Mouse (Mus musculus) lung, postnatal 10 days (tissue): ENCODE results near the gene Zdhhc17.
A peak's percentile ranks its signal among the peaks of the same experiment; 100 is the strongest.

Experiments
- DNase-seq: peaks from one replicate; pipeline ENCODE4 v3.0.0; 2021

Zdhhc17 gene

DNA sequence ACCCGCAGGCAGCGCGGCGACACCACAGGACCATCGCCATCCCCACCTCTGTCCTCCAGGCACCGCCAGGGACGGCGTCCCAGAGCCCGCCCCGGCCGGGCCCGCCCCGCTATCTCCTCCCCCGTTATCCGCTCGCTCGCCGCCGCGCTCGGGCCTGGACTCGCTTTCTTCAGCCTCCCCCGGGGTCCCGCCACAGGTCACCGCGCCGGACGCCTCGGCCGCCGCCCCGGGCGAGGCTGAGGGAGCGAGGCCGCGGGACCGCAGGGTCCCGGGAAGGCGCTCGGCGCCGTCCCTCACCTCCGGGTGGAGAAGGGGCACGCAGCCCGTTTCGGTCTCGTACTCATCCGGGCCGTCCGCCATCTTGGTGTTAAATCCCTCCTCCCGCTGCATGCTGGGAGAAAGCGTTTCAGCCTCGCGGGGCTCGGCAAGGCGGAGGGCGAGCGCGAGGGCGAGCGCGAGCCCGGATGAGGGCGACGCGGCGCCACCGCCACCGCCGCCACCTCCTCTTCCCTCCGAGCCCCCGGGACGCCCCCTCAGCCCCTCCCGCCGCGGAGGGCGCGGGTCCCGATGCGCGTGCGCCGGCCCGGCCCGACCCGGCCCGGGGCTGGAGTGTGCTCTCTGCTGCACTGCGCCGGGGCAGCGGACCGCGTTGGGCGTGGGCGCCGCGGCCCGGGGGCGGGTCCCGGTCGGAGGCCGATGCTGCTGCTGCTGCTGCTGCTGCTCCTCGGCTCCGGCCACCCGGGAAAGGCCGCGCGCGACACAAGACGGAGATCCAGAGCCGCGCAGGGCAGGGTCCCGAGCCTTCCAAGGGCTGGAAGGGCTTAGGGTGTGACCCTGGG is at the start of gene Zdhhc17:
TSS of gene Zdhhc17 (minus strand) at position 500 of the 839 bp plus-strand sequence.
- DNase-seq: peak; percentile 93

GRCm38 (mm10) chr10:111055770-111056169 is 45.8 kb upstream of the Zdhhc17 start:
- DNase-seq: no peak

- DNase-seq: no peak
These were observed 41.7 kb upstream of the Zdhhc17 start for GRCm38 (mm10) chr10:111051606-111052005.

DNA sequence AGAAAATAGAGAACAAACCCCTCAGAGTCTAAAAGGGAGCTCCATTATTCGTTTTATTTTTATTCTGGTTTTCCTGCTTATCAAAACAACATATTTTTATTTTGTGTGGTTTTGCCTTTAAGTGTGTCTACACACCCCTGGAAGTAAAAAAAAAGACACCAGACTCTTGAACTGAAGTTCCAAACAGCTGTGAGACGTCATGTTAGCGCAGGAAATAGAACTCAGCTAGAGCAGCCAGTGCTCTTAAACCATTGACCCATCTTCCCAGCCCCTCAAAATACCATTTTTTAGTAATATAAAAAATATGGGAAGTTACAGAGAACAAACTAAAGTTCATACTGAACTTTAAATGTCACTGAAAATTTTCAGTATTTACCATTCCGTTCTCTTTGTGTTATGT is 40.6 kb upstream of the Zdhhc17 start:
- peak; percentile 8 for DNase-seq

GRCm38 (mm10) chr10:111050061-111050460 is 40.1 kb upstream of the Zdhhc17 start:
- no peak for DNase-seq

DNA sequence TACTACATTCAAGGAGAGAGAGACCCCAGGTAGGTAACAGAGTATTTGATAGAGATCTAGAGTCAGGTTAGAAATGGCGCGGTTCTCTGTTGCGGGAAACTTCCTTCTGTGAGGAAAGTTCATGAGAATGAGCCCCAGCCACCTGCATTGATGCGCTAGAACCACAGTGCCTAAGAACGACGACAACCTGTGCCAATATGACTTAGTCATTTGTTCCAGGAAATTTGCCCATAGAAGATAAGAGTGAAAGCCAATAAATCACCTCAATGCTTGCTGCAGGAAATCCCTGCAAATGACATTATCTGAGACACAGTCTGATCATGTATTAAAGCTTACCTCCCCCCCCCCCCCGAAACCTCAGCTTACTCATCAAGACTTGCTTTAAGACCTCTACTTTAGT is 38.0 kb upstream of the Zdhhc17 start:
- DNase-seq: no peak

DNA sequence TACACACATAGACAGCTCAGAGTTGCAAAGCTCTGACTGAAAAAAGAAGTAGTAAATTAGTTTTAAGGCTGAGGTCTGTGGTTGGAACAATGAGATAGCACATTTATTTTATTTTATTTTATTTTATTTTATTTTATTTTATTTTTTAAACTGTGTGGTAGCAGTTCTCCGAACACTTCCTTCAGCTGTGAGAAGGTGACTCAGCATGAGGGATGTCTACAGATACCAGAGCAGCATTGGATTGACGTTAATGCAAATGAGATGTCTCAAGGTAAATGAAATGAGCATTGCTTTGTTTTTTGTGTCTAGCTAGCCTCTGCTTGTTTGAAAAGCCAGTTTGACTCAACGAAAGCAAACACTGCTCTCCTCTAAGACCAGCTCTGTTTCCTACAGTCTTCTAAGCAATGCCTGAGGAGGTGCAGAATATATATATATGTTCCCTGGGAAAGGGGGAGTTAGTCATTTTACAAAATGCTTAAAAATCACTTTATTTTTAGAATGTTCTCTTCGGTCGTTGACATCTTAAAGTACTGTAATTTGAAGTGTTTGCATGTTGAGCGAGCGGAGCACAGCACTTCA is 30.2 kb upstream of the Zdhhc17 start:
- DNase-seq: no peak

- DNase-seq: no peak
These were observed 26.9 kb upstream of the Zdhhc17 start for GRCm38 (mm10) chr10:111036851-111037250.

- no peak for DNase-seq
These were observed 25.2 kb upstream of the Zdhhc17 start for GRCm38 (mm10) chr10:111035134-111035533.

DNA sequence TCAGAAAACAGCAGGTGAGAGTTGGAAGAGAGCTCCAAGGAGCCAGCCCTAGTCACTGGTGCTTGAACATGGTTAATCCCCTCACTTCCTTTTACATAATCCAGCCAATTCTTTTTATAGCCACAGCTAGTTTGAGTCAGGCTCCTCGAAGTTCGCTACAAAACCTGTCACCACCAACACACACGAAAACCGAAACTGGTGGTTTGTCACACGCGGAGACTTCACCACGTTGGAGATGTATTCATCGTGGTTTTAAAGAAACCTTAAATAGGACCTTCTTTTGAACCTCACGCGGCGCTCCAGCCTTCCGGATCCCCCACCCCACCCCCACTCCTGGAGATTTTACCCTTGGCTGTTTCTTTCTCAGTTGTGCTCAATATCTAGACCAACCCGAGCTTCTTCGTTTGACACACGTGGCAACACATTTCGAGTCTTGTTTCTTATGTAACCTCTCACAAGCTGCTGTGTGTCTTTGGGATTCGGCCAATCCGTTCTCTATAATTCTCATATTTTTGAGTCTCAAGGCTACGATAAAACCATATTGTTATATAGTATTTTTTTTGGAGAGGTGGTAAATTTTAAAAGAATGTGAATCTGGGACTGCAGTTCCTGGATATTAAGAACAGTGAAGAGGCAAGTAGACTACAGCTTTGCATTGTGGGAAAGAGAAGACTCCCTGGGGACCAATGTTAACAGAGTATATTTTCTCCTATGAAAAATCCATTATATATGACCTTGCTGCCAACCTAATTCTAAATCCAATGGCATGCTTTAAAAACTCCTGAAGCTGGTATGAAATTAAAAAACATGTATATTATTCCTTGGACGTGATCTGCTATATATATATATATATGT is 21.8 kb upstream of the Zdhhc17 start:
- DNase-seq: no peak

GRCm38 (mm10) chr10:111030845-111031244 is 20.9 kb upstream of the Zdhhc17 start:
- DNase-seq: no peak

DNA sequence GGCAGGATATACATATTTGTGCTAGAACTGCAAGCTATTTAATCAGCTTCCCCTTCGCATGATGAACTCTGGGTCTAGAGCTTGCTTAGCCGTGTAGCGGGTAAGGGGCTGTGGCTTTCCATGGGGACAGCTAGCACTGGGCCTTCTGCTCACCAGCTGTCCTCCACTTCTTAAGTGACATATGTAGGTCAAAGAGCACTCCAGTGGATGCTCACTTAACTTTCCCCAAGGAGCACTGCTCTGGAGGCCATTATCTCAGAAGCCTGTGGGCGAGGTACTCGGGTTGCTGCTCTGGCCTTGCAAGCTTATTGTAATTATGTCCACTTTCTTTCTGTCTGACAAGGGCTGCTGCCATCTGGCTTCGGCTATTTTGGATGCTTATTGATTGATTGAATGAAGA is 16.2 kb upstream of the Zdhhc17 start:
- DNase-seq: no peak

GRCm38 (mm10) chr10:111024746-111025145 is 14.8 kb upstream of the Zdhhc17 start:
- no peak for DNase-seq

GRCm38 (mm10) chr10:111014476-111014875 is 4.5 kb upstream of the Zdhhc17 start:
- DNase-seq: peak; percentile 64

DNA sequence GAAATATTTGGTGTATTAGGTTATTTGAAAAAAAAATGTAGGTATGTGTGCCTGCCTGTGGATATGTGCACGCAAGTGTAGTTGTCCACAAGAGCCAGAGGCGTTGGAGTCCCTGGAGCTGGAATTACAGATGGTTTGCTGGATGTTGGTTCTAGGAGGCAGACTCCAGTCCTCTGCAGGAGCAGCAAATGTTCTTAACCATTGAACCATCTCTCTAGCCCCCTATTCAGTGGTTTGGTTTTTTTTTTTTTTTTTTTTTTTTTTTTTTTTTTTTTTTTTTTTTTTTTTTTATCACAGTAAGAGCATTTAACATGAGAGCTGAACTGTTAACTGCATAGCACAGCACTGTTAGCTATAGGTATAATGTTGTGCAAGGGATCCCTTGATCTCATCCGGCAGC is 3.3 kb upstream of the Zdhhc17 start:
- DNase-seq: no peak

DNA sequence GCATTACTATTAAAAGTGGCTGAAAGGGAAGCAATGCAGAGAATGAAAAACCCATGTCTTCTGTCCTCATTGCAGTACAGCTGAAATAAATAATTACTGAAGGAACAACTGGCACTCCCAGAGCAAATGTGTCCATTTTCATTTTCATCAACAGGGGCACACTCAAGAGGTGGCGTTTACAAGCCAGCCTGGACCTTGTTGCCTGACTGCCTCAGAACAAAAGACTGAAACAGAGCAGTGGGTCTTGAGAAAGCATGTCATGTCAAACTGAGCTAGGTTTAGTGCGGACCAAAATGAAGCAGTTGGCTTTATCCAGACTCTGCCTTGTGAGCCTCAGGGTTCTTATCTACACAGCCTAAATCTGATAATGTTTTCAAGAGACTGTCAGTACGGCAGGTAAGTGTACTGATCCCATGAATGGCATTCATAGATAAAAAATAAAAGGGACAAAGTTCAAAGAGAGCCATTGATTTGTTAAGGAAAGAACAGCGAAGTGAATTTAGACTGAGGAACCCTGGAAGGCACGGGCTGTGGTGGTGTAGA is 2.6 kb upstream of the Zdhhc17 start:
- no peak for DNase-seq

- DNase-seq: no peak
These were observed 1.4 kb upstream of the Zdhhc17 start for GRCm38 (mm10) chr10:111011226-111011765.

DNA sequence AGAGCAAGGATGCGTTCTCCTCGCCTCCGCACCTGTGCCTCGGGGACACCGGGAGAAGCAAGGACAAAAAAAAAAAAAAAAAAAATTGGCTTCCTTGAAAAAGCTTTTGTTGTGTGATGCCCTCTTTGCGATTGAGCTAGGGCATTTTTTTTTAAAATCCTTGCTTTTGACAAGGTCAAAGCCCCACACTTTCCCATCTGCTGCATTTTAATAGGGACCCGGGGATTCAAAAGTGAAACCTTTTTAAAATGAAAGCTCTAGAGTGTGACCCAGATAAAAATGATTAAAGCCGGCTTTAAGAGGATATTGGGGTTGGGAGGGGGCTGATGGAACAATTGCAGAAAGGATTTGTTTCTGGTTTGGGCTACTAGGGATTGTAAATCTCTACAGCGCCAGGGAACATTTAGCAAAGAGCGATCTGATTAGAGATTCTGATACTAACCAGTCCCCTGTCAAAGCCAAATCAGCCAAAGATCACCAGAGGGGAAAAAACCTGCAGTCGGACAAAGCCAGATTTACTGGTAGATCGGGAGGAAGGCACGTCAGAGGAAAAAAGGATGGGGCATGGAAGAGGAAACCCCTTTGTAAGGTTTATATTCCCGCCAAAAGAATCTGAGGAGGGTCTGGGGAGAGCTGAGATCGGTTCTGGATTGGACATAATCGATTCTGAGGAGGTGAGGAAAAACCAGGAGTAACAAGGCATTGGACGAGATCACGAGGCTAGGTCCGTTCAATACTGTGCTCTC is 713 bp upstream of the Zdhhc17 start:
- DNase-seq: peak; percentile 8

DNA sequence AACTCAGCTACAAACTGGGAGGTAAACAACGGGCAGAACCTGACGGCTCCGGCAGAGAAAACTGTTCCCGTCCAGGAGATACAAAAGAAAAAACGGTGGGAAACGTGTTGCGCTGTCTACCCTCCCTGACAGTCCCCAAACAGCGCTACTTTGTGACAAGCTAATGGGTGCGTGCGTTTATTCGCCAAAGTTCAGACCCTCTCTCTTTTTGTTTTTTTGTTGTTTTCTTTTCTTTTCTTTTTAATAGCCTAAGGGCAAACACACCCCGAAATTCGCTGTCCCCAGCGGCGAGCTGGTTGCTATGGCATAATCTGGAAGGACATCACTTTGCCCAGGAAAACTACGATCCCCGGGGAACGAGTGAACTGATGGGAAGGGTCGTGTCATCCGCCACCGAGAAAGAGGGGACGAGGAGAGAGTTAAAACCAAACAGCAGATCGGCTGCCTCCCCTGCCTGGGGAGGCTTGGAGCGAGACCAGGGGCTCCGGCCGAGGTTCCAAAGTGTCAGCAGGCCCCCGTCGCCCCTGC is 763 bp downstream of the Zdhhc17 start:
- no peak for DNase-seq

DNA sequence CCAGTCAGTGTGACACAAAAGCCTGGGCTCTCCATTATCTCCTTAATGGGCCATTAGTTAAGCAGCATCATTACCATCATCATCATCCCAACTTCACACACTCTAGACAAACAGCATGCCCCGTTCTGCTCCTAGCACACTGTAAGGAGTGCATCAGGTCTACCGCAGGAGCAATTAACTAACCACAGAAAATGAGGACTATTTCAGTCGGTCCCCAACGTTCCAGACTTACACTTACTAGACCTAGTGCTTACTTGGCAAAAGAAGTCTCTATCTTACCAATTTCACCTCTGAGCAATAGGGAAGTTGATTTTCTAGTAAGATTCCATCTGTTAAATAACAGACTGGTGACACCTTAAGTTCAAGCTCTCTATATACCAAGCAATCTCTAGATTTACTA is 2.3 kb downstream of the Zdhhc17 start:
- DNase-seq: no peak

- DNase-seq: peak; percentile 19
These were observed 4.1 kb downstream of the Zdhhc17 start for GRCm38 (mm10) chr10:111005611-111006488.
